Mouse (Mus musculus) kidney, embryonic 16.5 days (tissue): ENCODE measurements around the gene Ovol3. TPM values are rescaled to one million over a fixed set of nuclear protein-coding genes. Genes with fewer than 3 reads are reported as not detected.
A peak's percentile ranks its signal among the peaks of the same experiment; 100 is the strongest.

Source experiments
- ATAC-seq: fragments of 200-750 bp; cut with Nextera tagmentation; 2 replicates; pipeline ENCODE4 v1.8.0; 2017; ENCODE audit warnings: moderate TSS enrichment; ENCODE audit not compliant: low FRiP score, low TSS enrichment
- H3K27ac ChIP-seq: fragments of 300-500 bp; sonication (generic); 2 replicates; pipeline ENCODE4 v1.5.1; 2014; ENCODE audit warnings: low read length
- H3K27me3 ChIP-seq: fragments of 300-500 bp; sonication (generic); 2 replicates; pipeline ENCODE4 v1.6.1; 2014; ENCODE audit warnings: low read length, control low read depth, mixed read lengths; ENCODE audit not compliant: insufficient read depth
- H3K36me3 ChIP-seq: fragments of 300-500 bp; sonication (generic); 2 replicates; pipeline ENCODE4 v1.6.1; 2014; ENCODE audit warnings: low read length, control low read depth, mixed read lengths; ENCODE audit not compliant: insufficient read depth
- H3K4me1 ChIP-seq: fragments of 300-500 bp; sonication (generic); 2 replicates; pipeline ENCODE4 v1.6.1; 2014; ENCODE audit warnings: low read length, control low read depth, mixed read lengths; ENCODE audit not compliant: insufficient read depth
- H3K4me2 ChIP-seq: fragments of 300-500 bp; sonication (generic); replicated peaks from 2 replicates; pipeline ENCODE4 v1.6.1; 2014; ENCODE audit warnings: low read depth, low read length
- H3K4me3 ChIP-seq: fragments of 300-500 bp; sonication (generic); 2 replicates; pipeline ENCODE4 v1.5.1; 2014; ENCODE audit warnings: mild to moderate bottlenecking, low read length
- H3K9ac ChIP-seq: fragments of 300-500 bp; sonication (generic); replicated peaks from 2 replicates; pipeline ENCODE4 v1.6.1; 2014; ENCODE audit warnings: low read length
- H3K9me3 ChIP-seq: fragments of 300-500 bp; sonication (generic); 2 replicates; pipeline ENCODE4 v1.6.1; 2016; ENCODE audit warnings: low read length, control low read depth
- WGBS: fragments of 180-500 bp; shearing (Covaris S2); extraction: QIAGEN DNeasy Blood & Tissue Kit; methylation state at CpG from one replicate; pipeline ENCODE4 v1.1.7; 2014; 5-methylcytosine and 5-hydroxymethylcytosine counted together
- polyA plus RNA-seq: library from polyadenylated mRNA; unstranded; fragments of >200 nt; fragmentation: Nextera tagmentation; extraction: Ambion mirVana; gene quantifications from 2 replicates; pipeline ENCODE4 v1.2.1, GENCODE M21; 2015

The Ovol3 gene
- polyA plus RNA-seq, 1 experiment from 2014 or later = not detected

DNA sequence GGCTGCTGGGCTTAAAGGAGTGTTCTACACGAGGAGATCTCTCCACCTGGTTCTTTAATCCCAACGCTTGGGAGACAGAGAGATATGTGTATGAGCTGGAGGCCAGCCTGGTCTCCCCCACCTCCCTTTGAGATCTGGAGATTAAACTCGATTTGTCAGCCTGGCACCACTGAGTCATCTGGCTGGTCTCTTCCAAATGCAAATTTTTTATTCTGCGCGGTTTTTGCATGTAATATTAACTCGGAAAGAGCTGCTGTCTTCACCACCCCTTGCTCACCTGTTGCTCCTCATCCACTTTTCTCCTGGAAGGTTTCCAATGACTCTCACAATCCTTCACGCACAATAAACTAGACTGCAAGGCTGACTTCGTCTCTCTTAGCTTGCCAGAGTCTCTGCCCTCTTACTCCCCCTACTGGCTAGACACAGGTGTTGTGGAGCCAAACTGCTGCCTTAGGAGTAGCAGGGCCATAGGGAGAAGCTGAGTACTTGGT, 37.0 kb downstream of the Ovol3 start, which contains the start of gene Capns1:
Gene Capns1, minus strand, starts transcription at position 331 of the 491 bp plus-strand sequence.
- Histone ChIP-seq H3K36me3 (no peaks in the 10 kb centered on the region), H3K9ac (no peak within 1 kb of the TSS; the same call in 1 of the 2 replicates), H3K27me3 (no peaks in the 10 kb centered on the region), H3K4me3 (0 out of 2 replicates have a peak within 1 kb of the TSS, but pooled peaks have one; percentile 0), H3K9me3 (no peaks in the 10 kb centered on the region), H3K27ac (peak within 1 kb of the TSS; percentile 64), H3K4me2 (peak within 1 kb of the TSS; percentile 28; the same call in 1 of the 2 replicates), H3K4me1 (peaks cover 19% of the 10 kb centered on the region)
- ATAC-seq = 0 out of 2 replicates have a peak, but pooled peaks have one; percentile 11
- 7% methylated on average over 8 of the region's 8 CpGs for WGBS

DNA sequence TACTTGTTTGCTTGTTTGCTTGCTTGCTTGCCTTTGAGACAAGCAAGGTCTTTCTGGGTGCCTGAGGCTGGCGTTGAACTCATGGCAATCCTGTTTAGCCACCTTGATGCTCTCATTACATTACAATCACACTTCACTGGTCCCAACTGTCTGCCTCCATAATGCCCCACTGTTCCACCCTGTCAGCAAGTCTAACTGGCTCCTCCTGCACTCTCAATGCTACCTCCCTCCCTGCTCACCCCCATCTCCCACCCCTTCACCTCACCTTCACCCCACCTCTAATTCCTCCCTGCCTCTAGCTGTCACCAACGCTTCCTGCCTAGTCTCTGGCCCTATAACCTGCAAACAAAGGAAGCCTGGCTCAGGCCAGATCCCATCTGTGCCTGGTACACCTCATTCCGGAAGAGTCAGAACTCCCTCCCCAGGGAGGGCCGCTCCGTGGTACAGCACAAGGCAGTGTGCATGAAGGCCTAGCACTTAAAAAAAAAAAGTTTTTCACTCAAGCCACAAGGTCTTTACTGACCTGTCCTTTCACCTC, 37.9 kb downstream of the Ovol3 start:
- no peak overlapping the region; the same call in 1 of the 2 replicates for H3K9ac ChIP-seq
- H3K27me3 ChIP-seq = no peaks in the 10 kb centered on the region
- no peak overlapping the region for H3K4me3 ChIP-seq
- H3K4me2 ChIP-seq = no peak overlapping the region
- ATAC-seq = no peak
- H3K27ac ChIP-seq = peak overlapping the region; percentile 64
- no peaks in the 10 kb centered on the region for H3K9me3 ChIP-seq
- 60% methylated on average over 5 of the region's 5 CpGs for WGBS
- no peaks in the 10 kb centered on the region for H3K36me3 ChIP-seq
- H3K4me1 ChIP-seq = peaks cover 27% of the 10 kb centered on the region

DNA sequence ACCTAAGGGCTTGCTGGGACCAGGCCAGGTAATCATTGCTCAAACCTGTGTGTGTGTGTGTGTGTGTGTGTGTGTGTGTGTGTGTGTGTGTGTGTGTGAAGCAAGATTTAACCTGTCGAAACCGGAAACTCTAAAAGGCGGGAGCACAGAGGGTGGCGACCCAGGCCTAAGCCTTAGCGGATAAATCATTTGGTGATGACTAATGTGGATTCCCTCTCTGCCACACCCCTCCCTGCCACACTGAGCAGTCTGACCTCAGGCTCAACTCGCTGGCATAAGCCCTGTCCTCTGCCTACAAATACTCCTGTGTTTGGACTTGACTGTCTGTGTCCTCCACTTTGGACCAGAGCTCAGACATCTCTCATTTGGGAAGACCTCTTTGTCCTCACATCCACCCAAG, 39.4 kb downstream of the Ovol3 start:
- Histone ChIP-seq H3K27me3 (no peaks in the 10 kb centered on the region), H3K27ac (no peak overlapping the region), H3K9ac (no peak overlapping the region), H3K4me1 (peaks cover 29% of the 10 kb centered on the region), H3K9me3 (no peaks in the 10 kb centered on the region), H3K4me3 (no peak overlapping the region), H3K36me3 (peaks cover 10% of the 10 kb centered on the region), H3K4me2 (no peak overlapping the region)
- ATAC-seq = no peak
- 46% methylated on average over 6 of the region's 6 CpGs for WGBS

DNA sequence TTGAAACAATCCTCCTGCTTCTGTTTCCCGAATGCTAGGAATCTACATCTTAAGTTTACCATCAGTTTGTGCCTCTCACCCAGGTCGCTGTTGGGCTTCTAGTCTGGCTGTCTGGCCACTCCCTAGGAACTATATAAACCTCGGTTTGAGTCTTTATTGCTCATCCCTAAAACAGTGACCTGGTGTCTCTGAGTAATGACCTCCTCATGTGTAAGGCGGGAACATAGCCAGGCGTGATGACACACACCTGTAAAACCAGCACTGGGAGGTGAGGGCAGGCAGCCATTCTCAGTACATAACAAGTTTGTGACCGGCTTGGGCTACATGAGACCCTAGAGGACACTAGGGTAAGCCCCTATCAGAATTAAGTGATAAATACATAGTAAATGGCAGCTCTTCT, 40.1 kb downstream of the Ovol3 start:
- H3K27ac ChIP-seq = no peak overlapping the region
- no peaks in the 10 kb centered on the region for H3K9me3 ChIP-seq
- peak overlapping the region; percentile 81; the same call in 1 of the 2 replicates for H3K9ac ChIP-seq
- WGBS = 61% methylated on average over 6 of the region's 6 CpGs
- no peak for ATAC-seq
- peaks cover 28% of the 10 kb centered on the region for H3K4me1 ChIP-seq
- H3K27me3 ChIP-seq = no peaks in the 10 kb centered on the region
- peak overlapping the region; percentile 65 for H3K4me2 ChIP-seq
- peak overlapping the region; percentile 91 for H3K4me3 ChIP-seq
- H3K36me3 ChIP-seq = peaks cover 12% of the 10 kb centered on the region

DNA sequence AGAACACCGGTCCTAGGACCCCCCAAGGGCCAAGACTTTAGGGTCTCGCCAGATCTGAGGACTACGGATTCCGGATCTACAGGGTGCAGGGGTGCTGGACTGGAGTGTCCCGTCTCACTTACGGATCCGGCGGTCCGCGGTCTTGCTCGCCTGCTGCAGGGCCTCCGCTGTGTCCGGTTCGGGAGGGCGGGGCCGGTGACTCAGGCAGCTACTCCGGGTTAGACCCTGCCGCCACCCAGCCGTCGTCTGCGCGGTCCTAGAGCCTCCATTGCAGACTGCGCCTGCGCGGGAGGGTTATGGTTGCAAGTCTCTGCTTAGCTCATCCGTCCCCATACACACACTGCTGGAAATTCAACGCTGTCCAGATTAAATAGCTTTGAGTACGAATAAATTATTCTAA, 40.6 kb downstream of the Ovol3 start:
- H3K27ac ChIP-seq = peak overlapping the region; percentile 89
- under 1% methylated on average over 28 of the region's 28 CpGs for WGBS
- H3K4me3 ChIP-seq = peak overlapping the region; percentile 91
- peak; percentile 92 for ATAC-seq
- no peaks in the 10 kb centered on the region for H3K9me3 ChIP-seq
- H3K27me3 ChIP-seq = no peaks in the 10 kb centered on the region
- peaks cover 18% of the 10 kb centered on the region for H3K36me3 ChIP-seq
- H3K9ac ChIP-seq = peak overlapping the region; percentile 81
- H3K4me2 ChIP-seq = peak overlapping the region; percentile 65
- peaks cover 27% of the 10 kb centered on the region for H3K4me1 ChIP-seq

DNA sequence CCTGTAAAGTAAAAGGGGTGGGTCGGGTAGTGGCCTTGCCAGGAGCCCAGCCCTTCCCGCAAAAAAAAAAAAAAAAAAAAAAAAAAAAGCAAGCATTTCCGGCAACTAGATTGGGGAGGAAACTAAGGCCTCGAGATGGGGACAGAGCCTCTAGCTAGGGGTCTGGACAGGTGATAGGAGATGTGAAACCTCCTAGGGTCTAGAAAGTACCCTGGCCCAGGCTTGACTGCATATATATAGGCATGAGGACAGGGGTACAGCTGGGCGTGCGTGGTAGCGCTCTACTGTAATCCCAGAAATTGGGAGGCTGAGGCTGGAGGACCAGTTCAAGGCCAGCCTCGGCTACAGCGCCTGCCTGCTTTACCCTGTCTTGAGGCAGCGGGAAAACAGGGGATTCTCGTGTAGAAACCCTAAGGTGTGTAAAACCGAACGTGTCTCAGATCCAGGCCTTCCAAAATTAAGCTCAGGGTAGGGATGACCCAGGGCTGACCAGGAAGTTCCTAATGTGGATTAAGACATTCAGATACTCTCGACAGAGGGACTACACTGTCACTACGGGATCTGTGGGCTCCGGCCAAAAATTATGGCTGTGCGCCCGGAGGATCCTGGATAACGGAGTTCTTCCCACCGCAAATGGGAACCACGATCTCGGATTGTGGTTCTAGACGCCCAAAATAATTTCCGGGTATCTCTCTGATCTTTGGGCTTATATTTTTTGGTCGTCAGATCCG, 41.3 kb downstream of the Ovol3 start:
- WGBS = under 1% methylated on average over 26 of the region's 26 CpGs
- Histone ChIP-seq H3K36me3 (peaks cover 22% of the 10 kb centered on the region), H3K4me1 (peaks cover 27% of the 10 kb centered on the region), H3K9me3 (no peaks in the 10 kb centered on the region), H3K27ac (peak overlapping the region; percentile 89), H3K4me2 (peak overlapping the region; percentile 65), H3K27me3 (no peaks in the 10 kb centered on the region), H3K9ac (peak overlapping the region; percentile 81), H3K4me3 (peak overlapping the region; percentile 91)
- ATAC-seq = peak; percentile 7; the same call in 1 of the 2 replicates

DNA sequence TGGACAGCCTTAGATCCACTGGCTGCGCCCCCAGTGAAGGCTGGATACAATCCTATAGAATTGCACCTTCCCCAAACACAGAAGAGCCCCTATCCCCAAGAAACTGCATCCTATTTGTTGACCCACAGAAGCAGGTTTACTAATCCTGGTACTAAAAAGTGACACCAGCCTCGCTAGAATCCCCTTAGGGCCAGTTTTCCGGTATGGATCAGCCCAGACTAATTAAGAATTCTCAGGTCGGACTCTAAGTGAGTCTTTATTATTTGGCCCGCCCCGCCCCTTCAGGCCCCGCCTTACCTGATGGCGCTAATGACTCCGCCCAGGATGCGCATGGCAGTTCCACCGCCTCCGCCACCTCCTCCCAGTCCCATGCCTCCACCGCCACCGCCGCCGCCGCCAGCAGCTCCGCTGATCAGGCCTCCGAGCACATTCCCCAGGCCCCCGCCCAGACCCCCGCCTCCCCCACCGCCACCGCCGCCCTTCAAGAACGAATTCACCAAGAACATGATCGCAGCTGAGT, 41.9 kb downstream of the Ovol3 start:
- H3K4me3 ChIP-seq = peak overlapping the region; percentile 91
- WGBS = under 1% methylated on average over 26 of the region's 26 CpGs
- peak; percentile 61 for ATAC-seq

DNA sequence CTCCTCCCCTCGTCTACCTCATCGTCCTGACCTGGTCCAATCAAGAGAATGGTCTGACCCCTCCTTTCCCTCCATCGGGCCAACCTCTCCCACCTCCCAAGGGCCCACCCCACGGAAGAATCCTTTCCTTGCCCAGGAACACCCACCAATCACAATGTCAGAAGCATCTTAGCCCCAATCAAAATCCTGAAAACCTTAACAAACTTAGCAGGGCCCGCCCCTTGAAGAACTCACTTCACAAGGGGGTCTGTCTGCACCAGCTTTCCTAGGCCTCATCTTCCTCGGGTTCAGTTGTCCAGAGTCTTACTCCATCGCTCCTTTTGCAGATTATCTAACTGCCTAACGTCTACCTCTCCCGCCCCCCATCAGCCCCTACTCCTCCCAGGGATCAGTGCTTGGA, 42.5 kb downstream of the Ovol3 start:
- Histone ChIP-seq H3K4me3 (peak overlapping the region; percentile 91), H3K9me3 (no peaks in the 10 kb centered on the region), H3K27ac (peak overlapping the region; percentile 89), H3K9ac (peak overlapping the region; percentile 81), H3K27me3 (no peaks in the 10 kb centered on the region), H3K36me3 (peaks cover 35% of the 10 kb centered on the region), H3K4me2 (peak overlapping the region; percentile 65), H3K4me1 (peaks cover 21% of the 10 kb centered on the region)
- 22% methylated on average over 9 of the region's 9 CpGs for WGBS
- ATAC-seq = no peak; the same call in 1 of the 2 replicates

More for the DNA sequence above, 41.9 kb downstream of the Ovol3 start:
- peaks cover 27% of the 10 kb centered on the region for H3K4me1 ChIP-seq
- H3K9me3 ChIP-seq = no peaks in the 10 kb centered on the region
- H3K9ac ChIP-seq = peak overlapping the region; percentile 81
- no peaks in the 10 kb centered on the region for H3K27me3 ChIP-seq
- H3K4me2 ChIP-seq = peak overlapping the region; percentile 65
- peak overlapping the region; percentile 89 for H3K27ac ChIP-seq
- H3K36me3 ChIP-seq = peaks cover 28% of the 10 kb centered on the region

DNA sequence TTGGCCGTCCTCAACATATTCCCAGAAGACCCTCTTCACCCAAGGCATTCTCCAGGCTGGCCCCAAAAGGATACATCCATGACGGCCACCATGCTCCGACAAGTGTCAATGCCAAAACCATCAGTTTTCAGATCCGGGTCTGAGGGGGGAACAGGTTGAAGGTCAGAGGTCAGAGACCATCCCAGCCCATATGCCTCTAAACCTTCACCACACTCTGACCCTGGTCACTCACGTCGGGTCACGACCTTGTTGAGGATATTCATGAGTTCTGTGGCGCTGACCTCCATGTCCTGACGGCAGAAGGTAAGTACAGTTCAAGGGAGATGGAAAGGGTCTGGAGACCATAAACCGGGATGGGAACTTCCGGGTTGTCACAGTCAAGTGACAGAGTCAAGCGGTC, 43.4 kb downstream of the Ovol3 start:
- H3K9me3 ChIP-seq = no peaks in the 10 kb centered on the region
- no peak overlapping the region for H3K27ac ChIP-seq
- no peak overlapping the region for H3K4me3 ChIP-seq
- H3K36me3 ChIP-seq = peaks cover 44% of the 10 kb centered on the region
- peaks cover 17% of the 10 kb centered on the region for H3K4me1 ChIP-seq
- no peaks in the 10 kb centered on the region for H3K27me3 ChIP-seq
- ATAC-seq = no peak
- H3K4me2 ChIP-seq = no peak overlapping the region
- WGBS = 86% methylated on average over 12 of the region's 12 CpGs
- H3K9ac ChIP-seq = no peak overlapping the region
